Mouse (Mus musculus) Patski (cell line): ENCODE measurements around the gene Zfp874a. TPM values are rescaled to one million over a fixed set of nuclear protein-coding genes. Genes with fewer than 3 reads are reported as not detected.
"Not testable (repeated sequence)": the region's sequence is repeated elsewhere in the genome, so short reads cannot be mapped to it uniquely, and the experiment has no call there.

Source experiments
- ATAC-seq: fragments of 100-300 bp; one replicate; pipeline ENCODE4 v1.8.0; 2021
- CTCF ChIA-PET: fragments of 350-600 bp; sonication (Branson Sonifier 250); formaldehyde crosslinking; loops from one replicate; lab custom pipeline; 2022; ENCODE audit warnings: inconsistent platforms; lab: Charles Lee
- POLR2A ChIA-PET: fragments of 350-600 bp; sonication (Branson Sonifier 250); formaldehyde crosslinking; loops from one replicate; lab custom pipeline; 2022; ENCODE audit warnings: antibody characterized with exemption, inconsistent platforms; lab: Charles Lee
- DNase-seq: peaks from one replicate; pipeline ENCODE4 v3.0.0-alpha.2; 2011; ENCODE audit warnings: low read depth, low spot score
- H3K27me3 ChIP-seq: fragments of 371-371 bp; one replicate; pipeline ENCODE4 v1.5.1; 2021
- CTCF ChIP-seq: fragments of 100-300 bp; IDR thresholded peaks from one replicate; pipeline ENCODE4 v1.5.1; 2021
- in situ Hi-C: fragments of 300-500 bp; cut with MboI; formaldehyde crosslinking; loops from 3 replicates; pipeline ENCODE4 v1.11.1; 2018; ENCODE audit warnings: low pct_unique_long_range_greater_than_20kb, mixed read lengths
- polyA plus RNA-seq: library from polyadenylated mRNA; unstranded; gene quantifications from one replicate; pipeline ENCODE4 v1.2.3, GENCODE M21; 2021

Zfp874a gene
- 11.3 TPM for polyA plus RNA-seq

DNA sequence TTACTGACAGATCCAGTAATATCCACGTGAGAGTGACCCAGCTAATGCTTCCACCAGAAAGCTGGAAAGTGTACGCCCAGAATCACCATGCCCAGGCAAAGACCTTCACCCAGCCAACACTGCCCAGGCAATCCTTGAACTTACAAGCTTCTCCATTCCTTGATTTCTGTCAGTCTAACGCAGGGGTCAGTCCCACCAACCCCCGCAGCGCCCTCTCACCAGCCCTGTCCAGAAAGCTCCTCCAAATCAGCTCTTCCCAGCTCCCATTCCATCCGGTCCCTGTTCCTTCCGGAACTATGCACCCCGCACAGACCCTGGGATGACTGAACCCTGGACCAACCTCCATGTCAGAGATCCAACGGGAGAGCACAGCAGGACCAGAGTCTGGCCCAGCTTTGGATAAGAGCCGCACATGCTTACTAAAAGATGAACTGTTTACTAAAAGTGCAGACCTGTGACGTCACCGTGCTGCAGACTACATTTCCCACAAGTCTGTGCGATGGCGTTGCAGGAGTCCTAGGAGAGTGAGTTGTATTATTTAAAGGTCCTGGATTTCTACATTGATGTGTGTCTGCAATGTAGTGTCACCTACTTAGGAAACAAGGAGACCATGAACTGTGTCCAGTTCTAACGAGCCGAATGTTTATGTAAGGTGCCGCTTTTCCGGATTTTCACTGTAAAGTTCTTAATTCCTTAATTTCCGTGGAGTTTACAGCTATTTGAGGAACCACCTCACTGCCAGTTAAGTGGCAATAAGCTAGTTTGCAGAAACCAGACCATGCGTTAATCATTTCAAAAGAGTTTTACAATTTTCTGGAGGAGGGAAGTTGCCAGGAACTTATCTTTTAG is at the start of gene Zfp874a:
Zfp874a (minus strand) TSS at position 453 of the 849 bp plus-strand sequence.
- ChIA-PET POLR2A (interaction anchor here (1.8 kb wide), 1 partner anchor 32 kb away, joined by 11 read pairs; the partner anchor contains the start of gene Zfp874b), CTCF (interaction anchor here (2.3 kb wide), 1 partner anchor 32 kb away, joined by 10 read pairs; no protein-coding TSS in a partner anchor)
- in situ Hi-C loops, result no loop called here
- DNase-seq (peak; percentile 49), ATAC-seq (peak; percentile 97)
- no peaks in the 10 kb centered on the region for H3K27me3 ChIP-seq
- TF ChIP-seq CTCF, result no peak

DNA sequence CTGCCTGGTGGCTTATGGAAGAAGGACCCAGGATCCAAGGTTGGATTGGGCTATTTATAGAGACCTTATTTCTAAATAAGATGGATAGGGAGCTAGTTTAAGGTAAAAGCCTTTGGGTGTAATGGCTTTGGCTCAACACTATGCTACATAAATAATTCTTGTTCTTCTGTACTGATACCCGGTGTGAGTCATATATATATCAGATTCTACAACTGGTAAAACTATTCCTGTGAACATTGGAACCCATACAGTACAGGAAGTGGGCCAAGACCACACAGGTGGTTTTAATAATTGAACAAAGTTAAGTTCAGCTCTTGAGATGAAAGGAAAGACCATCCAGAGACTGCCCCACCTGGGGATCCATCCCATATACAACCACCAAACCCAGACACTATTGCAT is 49.5 kb upstream of the Zfp874a start:
- ATAC-seq, result no peak
- CTCF ChIA-PET, result interaction anchor here (0.8 kb wide), 1 partner anchor 9 kb away, joined by 4 read pairs; no protein-coding TSS in a partner anchor
- in situ Hi-C loops, result loop anchor here (25.0 kb wide), 1 partner anchor 589 kb away; the partner anchor contains the start of gene Gm10767
- TF ChIP-seq CTCF, result no peak
- no peak for DNase-seq
- no peaks in the 10 kb centered on the region for H3K27me3 ChIP-seq
- POLR2A ChIA-PET, result interaction anchor here (0.7 to 1.0 kb wide), 2 partner anchors 9 to 19 kb away, joined by 3 read pairs; no protein-coding TSS in a partner anchor

DNA sequence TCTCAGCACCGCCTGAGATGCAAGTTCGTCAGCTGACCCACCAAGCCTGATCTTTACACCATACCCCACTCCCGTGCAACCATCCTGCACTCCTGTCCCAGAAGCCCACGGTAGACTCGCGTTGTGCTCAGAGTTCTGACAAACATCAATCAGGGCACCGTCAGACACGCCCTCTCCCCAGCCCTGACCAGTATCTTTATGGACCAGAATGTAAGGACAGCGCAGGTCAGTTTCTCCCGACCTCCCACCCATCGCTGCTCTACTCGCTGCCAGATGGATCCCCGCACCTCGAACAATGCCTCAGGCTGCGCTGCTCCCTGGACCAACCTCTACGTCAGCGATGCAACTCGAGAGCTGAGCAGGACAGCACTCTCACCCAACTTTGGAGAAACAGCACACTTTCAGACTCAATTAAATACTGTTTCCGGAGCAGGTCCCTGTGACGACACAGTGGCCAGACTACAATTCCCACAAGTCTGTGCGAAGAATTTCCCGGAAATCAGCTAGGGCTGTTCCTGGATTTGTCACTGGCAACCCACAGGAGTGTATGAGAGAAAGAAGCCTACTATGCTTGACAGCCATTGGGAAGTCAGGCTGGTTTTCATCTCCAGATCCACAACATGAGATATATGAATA is 48.8 kb upstream of the Zfp874a start, which contains the start of gene Zfp58:
Zfp58 (minus strand) TSS at position 472 of the 636 bp plus-strand sequence.
- TF ChIP-seq CTCF, result no peak
- DNase-seq, result peak; percentile 58
- CTCF ChIA-PET, result no interaction called here
- no peaks in the 10 kb centered on the region for H3K27me3 ChIP-seq
- POLR2A ChIA-PET, result interaction anchor here (1.0 kb wide), 1 partner anchor 18 kb away, joined by 3 read pairs; no protein-coding TSS in a partner anchor
- in situ Hi-C loops, result loop anchor here (25.0 kb wide), 1 partner anchor 588 kb away; the partner anchor contains the start of gene Gm10767
- ATAC-seq, result peak; percentile 99

DNA sequence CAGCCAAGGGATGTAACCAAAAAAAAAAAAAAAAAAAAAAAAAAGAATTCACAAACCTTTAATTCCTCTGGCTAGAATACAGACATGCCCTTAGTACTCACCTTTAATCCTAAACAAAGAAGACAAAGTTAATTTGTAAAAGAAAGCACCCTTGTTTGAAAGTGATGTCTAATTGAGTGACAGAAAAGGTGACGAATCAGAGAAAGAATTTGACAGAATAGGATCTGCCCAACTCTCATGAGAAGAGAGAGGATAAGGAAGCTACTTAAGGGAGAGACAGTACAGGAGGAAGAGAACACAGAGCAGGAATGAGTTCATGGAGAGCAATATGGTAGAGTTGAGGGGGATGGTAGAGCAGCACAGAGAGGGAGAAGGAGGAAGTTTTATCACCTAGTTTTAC is 44.2 kb upstream of the Zfp874a start:
- in situ Hi-C loops, result no loop called here
- H3K27me3 ChIP-seq, result no peaks in the 10 kb centered on the region
- no peak for TF ChIP-seq CTCF
- ChIA-PET POLR2A (no interaction called here), CTCF (no interaction called here)
- ATAC-seq (no peak), DNase-seq (no peak)

DNA sequence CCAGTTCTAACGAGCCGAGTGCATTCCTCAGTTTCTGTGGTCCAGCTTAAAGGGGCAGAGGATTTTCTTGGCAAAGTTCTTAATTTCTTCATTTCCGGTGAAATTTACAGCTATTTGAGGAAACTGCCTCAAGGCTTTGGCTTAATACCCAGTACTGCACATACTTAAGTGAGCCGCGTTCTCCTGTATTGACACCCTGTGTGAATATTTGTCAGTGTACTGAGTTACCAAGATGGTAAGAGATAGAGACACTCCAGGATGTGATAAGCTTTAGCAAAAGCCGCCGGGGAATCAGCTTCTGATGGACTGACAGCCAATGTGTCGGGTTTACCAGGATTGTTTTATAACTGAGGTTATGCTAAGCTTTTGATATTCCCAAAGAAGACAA is 33.0 kb upstream of the Zfp874a start:
- in situ Hi-C loops, result no loop called here
- ChIA-PET CTCF (interaction anchor here (1.3 kb wide), 1 partner anchor 15 kb away, joined by 3 read pairs; no protein-coding TSS in a partner anchor), POLR2A (no interaction called here)
- no peaks in the 10 kb centered on the region for H3K27me3 ChIP-seq
- DNase-seq (no peak), ATAC-seq (peak; percentile 17)
- TF ChIP-seq CTCF, result no peak

DNA sequence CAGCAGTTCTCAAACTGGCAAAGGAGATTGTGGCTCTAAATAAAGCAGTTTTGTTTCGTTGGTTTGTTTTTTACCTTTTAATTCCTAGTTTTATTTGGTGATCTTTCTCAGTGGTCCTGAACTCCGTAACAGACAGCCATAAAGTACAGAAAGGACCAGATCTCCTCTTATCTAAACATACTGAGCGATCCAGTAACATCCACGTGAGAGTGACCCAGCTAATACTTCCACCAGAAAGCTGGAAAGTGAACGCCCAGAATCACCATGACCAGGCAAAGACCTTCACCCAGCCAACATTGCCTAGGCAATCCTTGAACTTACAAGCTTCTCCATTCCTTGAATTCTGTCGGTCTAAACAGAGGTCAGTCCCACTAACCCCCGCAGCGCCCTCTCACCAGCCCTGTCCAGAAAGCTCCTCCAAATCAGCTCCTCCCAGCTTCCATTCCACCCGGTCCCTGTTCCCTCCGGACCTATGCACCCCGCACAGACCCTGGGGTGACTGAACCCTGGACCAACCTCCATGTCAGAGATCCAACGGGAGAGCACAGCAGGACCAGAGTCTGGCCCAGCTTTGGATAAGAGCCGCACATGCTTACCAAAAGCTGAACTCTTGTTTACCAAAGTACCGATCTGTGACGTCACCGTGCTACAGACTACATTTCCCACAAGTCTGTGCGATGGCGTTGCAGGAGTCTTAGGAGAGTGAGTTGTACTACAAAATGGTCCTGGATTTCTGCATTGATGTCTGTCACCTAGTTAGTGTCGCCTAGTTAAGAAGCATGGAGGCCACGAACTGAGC is 32.4 kb upstream of the Zfp874a start, which contains the start of gene Zfp874b:
Zfp874b (minus strand) TSS at position 634 of the 799 bp plus-strand sequence.
- in situ Hi-C loops, result no loop called here
- CTCF ChIA-PET, result interaction anchor here (1.7 kb wide), 1 partner anchor 32 kb away, joined by 10 read pairs; the partner anchor contains the start of gene Zfp874a
- ATAC-seq, result peak; percentile 93

DNA sequence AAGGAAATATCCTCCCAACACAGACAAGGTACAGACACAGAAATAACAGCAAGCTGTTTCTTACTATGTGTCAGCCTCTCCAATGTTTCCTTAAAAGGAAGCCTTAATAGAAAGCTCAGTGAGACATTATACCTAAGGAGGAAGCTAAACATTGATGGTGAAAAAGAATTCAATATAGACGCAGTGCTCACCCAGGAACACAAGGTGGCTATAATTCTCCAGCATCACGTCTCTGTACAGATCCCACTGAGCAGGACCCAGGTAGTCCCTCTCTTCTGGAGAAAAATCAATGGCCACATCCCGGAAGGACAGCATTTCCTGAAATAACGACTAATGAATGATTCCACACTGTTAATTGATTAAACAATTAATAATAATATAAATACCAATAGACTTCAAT is 30.1 kb upstream of the Zfp874a start:
- TF ChIP-seq CTCF, result peak; percentile 44
- POLR2A ChIA-PET, result interaction anchor here (0.8 kb wide), 1 partner anchor 19 kb away, joined by 3 read pairs; the partner anchor contains the start of gene Zfp58
- CTCF ChIA-PET, result interaction anchor here (1.1 kb wide), 1 partner anchor 50 kb away, joined by 4 read pairs; no protein-coding TSS in a partner anchor
- DNase-seq, result no peak
- no peak for ATAC-seq
- in situ Hi-C loops, result no loop called here
- no peaks in the 10 kb centered on the region for H3K27me3 ChIP-seq

More for the DNA sequence above, 32.4 kb upstream of the Zfp874a start, which contains the start of gene Zfp874b:
- no peak for TF ChIP-seq CTCF
- H3K27me3 ChIP-seq, result no peaks in the 10 kb centered on the region
- POLR2A ChIA-PET, result interaction anchor here (1.6 kb wide), 1 partner anchor 32 kb away, joined by 11 read pairs; the partner anchor contains the start of gene Zfp874a
- peak; percentile 49 for DNase-seq

DNA sequence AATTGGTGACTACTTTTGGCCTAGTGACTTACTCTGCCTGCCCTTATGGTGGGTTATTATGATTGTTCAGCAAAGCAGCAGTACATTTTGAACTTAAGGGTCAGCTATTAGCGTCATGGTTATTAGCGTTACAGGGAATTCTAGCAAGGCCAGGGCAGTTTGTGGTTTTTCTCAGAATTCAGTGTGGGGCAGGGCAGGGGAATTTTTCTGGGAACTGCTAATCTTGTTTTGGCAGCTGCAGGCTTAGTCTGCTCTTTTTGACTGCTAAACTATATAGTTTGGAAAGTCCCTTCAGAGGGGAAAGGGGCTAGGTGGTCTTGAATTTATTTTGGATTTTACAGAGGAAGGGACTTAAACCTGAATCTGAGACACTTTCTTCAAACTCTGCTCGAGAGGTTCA is 17.9 kb upstream of the Zfp874a start:
- ATAC-seq, result no peak
- H3K27me3 ChIP-seq, result no peaks in the 10 kb centered on the region
- no peak for TF ChIP-seq CTCF
- POLR2A ChIA-PET, result no interaction called here
- in situ Hi-C loops, result no loop called here
- DNase-seq, result no peak
- CTCF ChIA-PET, result no interaction called here

DNA sequence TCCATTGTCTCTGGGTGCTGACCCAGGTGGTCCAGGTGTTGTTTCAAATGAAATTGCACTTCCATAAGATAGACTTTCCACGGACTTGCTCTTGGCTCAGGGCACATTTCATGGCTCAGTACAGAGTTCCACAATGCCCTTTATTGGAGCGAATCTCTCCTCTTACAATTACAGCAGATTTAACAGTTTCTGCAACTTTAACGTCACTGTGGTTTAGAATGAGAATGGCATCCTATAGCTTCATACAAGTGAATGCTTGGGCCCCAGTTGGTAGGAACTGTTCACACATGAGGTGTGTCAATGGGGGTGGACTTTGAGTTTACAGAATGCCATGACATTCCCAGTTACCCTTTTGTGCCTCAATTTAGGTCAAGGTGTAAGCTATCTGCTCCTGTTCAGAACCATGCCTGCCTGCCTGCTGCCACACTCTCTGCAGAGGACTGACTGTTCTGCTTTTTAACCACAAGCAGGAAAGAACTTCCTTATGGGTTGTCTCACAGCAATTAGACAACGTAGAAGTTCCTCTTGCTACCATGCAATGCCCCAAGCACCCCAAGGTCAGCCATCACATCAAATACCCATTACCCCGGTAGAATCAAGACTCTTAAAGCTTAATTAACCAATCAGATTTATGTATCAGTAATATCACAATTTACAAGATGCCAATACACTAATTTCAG is 12.2 kb upstream of the Zfp874a start:
- in situ Hi-C loops, result not testable (repeated sequence)

More for the DNA sequence above, 12.2 kb upstream of the Zfp874a start:
- H3K27me3 ChIP-seq, DNase-seq, ATAC-seq, POLR2A ChIA-PET, CTCF ChIA-PET: not testable (repeated sequence)
